Mouse (Mus musculus) lung, postnatal 0 days (tissue): ENCODE results near the gene Lgals7.

Experiments
- CTCF ChIP-seq: IDR thresholded peaks from 2 replicates; pipeline ENCODE4 v1.5.1; 2016; ENCODE audit warnings: antibody characterized with exemption, mild to moderate bottlenecking
- EP300 ChIP-seq: IDR thresholded peaks from 2 replicates; pipeline ENCODE4 v1.6.1; 2016; ENCODE audit warnings: antibody characterized with exemption, mild to moderate bottlenecking, control low read depth

GRCm38 (mm10) chr7:28902180-28902579 lies 38.5 kb downstream of the Lgals7 start:
- no peak for TF ChIP-seq CTCF
- no peak for TF ChIP-seq EP300
